Mouse (Mus musculus) adrenal gland (tissue): Measurements from ENCODE around the gene Ppig.

Source experiments
- intact Hi-C: fragments of 180-260 bp; cut with DNase I; formaldehyde crosslinking; loops from one replicate; pipeline ENCODE4 v1.15.1; 2025
- long read RNA-seq, 2 experiments: library from polyadenylated mRNA; unstranded; transcript quantifications; one replicate each; pipeline ENCODE4 v2.0.0; 2020; ENCODE audit warnings: borderline replicate concordance in 1 of 2; ENCODE audit not compliant: insufficient replicate concordance in 1 of 2

The Ppig gene
- long read RNA-seq, experiment 1, full-length matches to known transcripts = 24 of 56 reads
- long read RNA-seq, experiment 1, partial matches to known transcripts = 20 of 56 reads
- long read RNA-seq, experiment 1, other reads (novel, unspliced or antisense) = 12 of 56 reads
- long read RNA-seq, experiment 2, full-length matches to known transcripts = 26 of 97 reads
- long read RNA-seq, experiment 2, partial matches to known transcripts = 64 of 97 reads
- long read RNA-seq, experiment 2, other reads (novel, unspliced or antisense) = 7 of 97 reads

DNA sequence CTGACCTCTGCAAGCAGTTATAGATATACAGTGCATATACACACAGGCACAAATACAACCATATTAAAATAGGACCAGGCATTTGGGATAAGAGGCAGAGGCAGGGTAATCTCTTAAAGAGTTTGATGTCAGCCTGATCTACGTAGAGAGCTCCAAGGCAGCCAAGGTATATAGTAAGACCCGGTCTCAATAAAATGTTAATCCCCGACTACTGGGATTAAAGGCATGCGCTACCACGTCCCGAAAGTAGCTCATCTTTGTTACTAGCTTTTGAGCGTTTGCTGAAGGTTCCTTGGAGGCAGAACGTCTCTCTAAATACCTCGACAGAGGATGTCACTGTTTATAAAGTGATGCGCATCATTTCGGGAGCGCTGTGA, at the start of gene Ppig:
Gene Ppig (plus strand): TSS at position 273 of the 377 bp plus-strand sequence.
- intact Hi-C loops = no loop called here

DNA sequence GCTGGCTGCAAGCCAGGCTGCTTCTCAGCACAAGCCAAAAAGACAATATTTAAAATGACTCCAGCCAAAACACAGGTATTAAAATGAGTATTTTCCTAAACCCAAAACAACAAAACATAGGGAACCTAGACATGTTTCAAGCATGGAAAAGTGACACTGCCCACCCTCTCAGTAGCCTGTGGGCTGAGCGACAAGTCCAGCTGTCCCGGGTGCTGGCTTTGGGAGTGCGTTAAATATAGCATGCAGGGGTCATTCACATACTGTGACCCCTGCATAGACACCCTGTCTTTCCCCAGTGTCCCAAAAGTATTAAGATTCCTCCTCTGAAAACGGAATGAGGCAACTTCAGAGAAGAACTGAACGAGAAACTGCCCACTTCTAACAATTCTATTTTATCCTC, 48.6 kb upstream of the Ppig start:
- intact Hi-C loops = no loop called here

DNA sequence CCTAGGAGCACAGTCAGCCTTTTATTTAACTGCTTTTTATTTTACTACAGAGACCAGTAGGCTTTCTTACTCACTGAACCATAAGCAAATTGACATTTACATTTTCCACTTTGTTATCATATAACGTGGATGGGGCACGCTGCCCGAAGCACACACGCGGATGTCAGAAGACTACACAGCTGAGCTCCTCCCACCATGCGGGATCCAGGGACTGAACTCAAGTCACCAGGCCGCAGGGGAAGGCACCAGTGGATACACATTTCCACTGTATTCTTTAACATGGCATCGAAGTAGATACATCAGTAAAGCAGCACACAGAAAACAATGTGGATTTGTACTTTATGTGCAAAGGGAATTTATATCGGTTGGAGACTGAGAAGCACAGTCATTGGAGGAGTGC, 47.1 kb upstream of the Ppig start:
- intact Hi-C loops = loop anchor here (5.0 kb wide), 1 partner anchor 38 kb away; no protein-coding TSS in a partner anchor

DNA sequence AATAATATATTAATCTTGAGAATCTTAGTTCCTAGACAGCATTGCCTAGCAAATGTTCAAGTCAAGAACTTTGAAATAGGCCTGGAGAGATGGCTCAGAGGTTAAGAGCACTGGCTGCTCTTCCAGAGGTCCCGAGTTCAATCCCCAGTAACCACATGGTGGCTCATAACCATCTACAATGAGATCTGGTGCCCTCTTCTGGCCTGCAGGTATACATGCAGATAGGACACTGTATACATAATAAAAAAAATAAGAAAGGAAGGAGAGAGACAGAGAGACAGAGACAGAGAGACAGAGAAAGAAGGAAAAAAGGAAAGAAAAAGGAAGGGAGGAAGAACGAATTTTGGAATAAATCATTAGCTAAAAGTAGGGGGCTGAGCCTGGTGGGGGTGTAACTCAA, 45.6 kb upstream of the Ppig start:
- intact Hi-C loops = loop anchor here (5.0 kb wide), 1 partner anchor 39 kb away; no protein-coding TSS in a partner anchor

GRCm38 (mm10) chr2:69677215-69677614, 45.1 kb upstream of the Ppig start:
- intact Hi-C loops = loop anchor here (5.0 kb wide), 1 partner anchor 40 kb away; no protein-coding TSS in a partner anchor

DNA sequence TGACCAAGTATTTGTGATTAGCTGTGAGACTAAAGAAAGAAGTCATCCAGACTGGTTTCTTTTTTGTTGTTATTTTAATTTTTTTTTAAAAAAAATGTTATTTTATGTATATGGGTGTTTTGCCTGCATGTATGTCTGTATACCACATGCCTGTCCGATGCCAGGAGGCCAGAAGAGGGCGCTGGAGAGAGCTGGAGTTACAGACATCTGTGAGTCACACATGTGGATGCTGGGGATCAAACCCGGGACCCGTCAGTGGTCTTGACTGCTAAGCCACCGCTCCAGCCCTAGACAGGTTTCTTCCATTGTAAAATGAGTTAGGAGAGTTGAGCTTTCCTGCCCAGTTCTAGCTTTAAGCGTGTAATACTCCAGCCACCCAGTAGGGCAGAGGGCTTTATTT, 42.4 kb upstream of the Ppig start:
- intact Hi-C loops = loop anchor here (5.0 kb wide), 1 partner anchor 43 kb away; no protein-coding TSS in a partner anchor

DNA sequence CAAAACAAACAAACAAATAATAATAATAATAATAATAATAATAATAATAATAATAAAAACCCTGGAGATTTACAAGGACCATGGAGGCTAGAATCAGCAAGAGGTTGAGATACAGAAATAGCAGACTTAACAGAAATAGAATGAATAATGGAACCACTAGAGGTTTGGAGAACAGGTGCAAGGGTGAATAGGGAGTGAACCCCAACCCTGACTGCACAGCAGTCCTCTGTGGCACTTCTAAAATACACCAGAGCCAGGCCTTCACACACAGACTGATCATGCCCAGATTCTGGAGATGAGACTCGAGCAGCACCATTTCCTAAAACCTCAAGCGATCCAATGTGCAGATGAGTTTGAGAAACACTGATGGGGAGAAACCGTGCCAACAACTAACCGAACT, 40.4 kb upstream of the Ppig start:
- intact Hi-C loops = no loop called here

- intact Hi-C loops = no loop called here
Measured at GRCm38 (mm10) chr2:69683036-69683805, 39.1 kb upstream of the Ppig start.

GRCm38 (mm10) chr2:69684488-69684887, 37.9 kb upstream of the Ppig start:
- intact Hi-C loops = no loop called here

DNA sequence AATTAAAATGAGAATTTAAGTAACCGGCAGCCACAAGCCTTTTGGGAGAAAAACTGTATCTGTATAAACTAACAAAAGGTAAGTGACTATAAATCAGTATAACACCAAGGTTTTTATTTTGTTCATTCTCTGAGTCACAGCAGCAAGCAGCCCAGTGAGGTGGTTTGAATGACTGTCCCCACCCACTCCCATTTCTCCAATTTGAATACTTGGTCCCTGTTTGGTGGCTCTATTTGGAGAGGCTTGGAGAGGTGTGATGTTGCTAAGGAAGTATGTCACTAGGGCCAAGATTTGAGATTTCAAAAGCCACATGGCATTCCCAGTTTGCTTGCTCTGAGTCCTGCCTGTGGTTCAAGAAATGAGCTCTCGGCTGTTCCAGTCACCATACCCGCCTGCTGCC, 32.1 kb upstream of the Ppig start:
- intact Hi-C loops = no loop called here

GRCm38 (mm10) chr2:69690843-69691242, 31.5 kb upstream of the Ppig start:
- intact Hi-C loops = no loop called here

GRCm38 (mm10) chr2:69693501-69693900, 28.8 kb upstream of the Ppig start:
- intact Hi-C loops = no loop called here

DNA sequence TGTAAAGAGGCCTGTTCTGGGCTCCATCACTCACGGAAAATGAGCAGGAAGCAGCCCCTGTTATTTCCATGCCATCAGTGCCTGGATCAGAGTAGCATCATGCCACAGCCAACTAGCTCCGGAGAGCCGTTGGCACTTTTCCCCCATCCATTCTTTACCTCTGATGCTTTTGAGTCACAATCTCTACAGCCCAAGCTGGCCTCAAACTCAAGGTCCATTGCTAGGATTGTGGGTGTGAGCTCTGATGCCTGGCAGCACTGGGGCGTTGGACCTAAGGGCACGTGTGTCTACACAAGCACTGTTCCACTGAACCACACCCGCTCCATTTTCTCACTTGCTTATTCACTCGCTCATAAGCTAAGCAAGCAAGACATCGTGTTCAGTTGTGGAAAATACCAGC, 21.9 kb upstream of the Ppig start:
- intact Hi-C loops = no loop called here

GRCm38 (mm10) chr2:69712171-69712570, 10.2 kb upstream of the Ppig start:
- intact Hi-C loops = no loop called here

- intact Hi-C loops = no loop called here
Measured at GRCm38 (mm10) chr2:69712981-69713625, 9.2 kb upstream of the Ppig start, which contains the start of gene Fastkd1. Gene Fastkd1 (minus strand): TSS chr2:69713516.

DNA sequence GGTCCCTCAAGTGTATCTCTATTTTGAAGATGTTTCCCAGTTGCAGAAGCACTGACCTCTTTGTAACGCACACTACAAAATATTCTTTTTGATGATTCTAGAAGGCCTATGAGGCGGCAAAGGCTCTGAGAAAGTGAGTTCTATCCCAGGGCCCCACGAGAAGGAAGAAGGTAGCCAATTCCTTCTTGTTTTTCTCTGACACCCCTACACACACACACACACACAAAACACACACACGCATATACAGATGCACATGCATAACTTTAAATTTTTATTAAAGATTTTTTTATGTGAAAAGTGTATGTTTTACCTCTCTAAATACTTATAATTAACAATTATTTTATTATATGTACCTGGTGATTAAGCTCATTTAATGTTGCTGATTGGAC, 8.7 kb upstream of the Ppig start:
- intact Hi-C loops = no loop called here

- intact Hi-C loops = no loop called here
Measured at GRCm38 (mm10) chr2:69714126-69714525, 8.2 kb upstream of the Ppig start.

GRCm38 (mm10) chr2:69716483-69716882, 5.9 kb upstream of the Ppig start:
- intact Hi-C loops = no loop called here

DNA sequence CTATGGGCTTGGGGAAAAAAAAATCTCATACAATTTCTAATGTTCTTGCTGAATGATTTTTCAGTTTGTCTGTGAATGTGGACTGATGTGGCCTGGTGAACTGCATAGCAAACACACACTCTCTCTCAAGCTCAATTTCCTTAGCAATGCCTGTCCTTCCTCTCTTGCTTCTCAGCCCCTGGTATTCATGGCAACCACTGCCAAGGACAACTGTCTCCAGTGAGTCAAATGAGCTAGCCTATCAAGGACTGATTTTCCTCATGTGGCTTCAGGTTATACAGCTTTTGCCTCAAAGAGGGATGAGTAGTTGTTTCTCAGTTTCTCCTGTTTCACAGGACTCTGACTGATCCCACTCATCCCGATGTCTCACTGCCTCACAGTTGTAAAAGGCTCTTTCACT, 3.2 kb upstream of the Ppig start:
- intact Hi-C loops = no loop called here

GRCm38 (mm10) chr2:69722650-69723518, 539 bp downstream of the Ppig start:
- intact Hi-C loops = no loop called here

DNA sequence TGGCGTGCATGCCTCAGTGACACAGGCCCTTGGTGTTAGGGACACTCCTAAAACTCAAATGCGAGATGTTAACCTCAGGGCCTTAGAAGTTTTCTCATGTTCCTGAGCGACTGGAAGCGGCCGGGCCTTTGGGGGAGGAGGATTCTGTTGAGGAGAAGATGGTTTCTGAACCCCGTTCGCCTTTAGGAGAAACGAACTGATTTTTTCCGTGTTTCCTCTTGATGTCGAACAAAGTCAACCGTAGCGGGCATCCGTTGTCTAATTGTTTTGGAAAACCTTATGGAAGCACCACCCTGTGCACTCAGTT, 1.1 kb downstream of the Ppig start:
- intact Hi-C loops = no loop called here
